Mouse (Mus musculus) liver, postnatal 0 days (tissue): ENCODE measurements around the gene Olfr613.

ENCODE experiments used
- CTCF ChIP-seq: sonication (generic); IDR thresholded peaks from 2 replicates; pipeline ENCODE4 v1.5.1; 2016; ENCODE audit warnings: antibody characterized with exemption, low read depth
- EP300 ChIP-seq: IDR thresholded peaks from 2 replicates; pipeline ENCODE4 v1.6.1; 2016; ENCODE audit warnings: antibody characterized with exemption, low read depth, mild to moderate bottlenecking

DNA sequence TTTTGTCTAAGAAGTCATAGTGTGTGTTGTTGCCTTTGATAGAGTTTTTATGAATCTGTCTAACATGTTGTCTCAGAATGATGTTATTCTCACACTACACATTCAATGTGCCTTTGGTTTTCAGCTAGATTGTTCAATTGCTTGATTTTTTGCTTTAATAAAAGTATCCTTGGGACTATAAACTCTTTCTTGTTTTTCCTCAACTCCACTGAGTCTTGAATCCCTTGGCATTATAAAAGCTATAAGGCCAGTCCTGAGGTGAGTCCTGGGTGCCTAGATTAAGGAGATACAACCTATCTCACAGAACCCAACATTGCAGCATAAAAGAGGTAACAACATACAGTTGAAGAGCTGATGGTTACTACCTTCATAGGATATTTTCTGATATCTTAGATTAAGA, 52.4 kb downstream of the Olfr613 start, which contains the start of gene Olfr619:
- TF ChIP-seq CTCF (no peak), EP300 (no peak)
